Mouse (Mus musculus) megakaryocyte, adult 5-6 weeks (primary cell): ENCODE measurements at regions not wholly inside any gene's neighbourhood (a gene's known extent, or its start where the extent isn't known, plus 50 kb on each side); places are given as distances from the start of the nearest gene placed in this dataset.
"Not testable (repeated sequence)": the region's sequence is repeated elsewhere in the genome, so short reads cannot be mapped to it uniquely, and the experiment has no call there.

ENCODE experiments used
- ATAC-seq: 2 replicates; pipeline ENCODE4 v1.8.0; 2016; ENCODE audit warnings: mild to moderate bottlenecking, inconsistent platforms; ENCODE audit not compliant: poor library complexity, severe bottlenecking

DNA sequence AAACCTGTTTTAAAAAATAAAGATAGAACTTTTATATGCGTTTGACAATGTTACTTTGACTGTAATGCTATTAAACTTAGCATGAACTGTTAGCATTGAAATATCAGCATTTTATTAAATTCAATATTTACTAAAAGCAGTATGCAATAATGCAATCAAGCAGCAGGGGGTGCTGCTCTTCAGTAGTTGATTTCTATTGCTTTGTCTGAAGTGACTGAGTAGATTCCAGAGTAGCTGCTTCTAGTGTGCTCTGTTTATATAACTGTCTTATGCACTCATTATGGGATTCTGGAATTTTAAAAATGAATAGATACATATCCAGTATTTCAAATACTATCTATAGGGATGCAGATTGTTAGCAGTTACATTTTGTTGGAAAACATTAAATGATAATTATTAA, 146.2 kb downstream of the Gm28710 start:
- no peak for ATAC-seq

- ATAC-seq = peak; percentile 40; the same call in 1 of the 2 replicates
These were observed 155.8 kb downstream of the Gm28710 start for GRCm38 (mm10) chr5:16947430-16947829.

GRCm38 (mm10) chr5:16967735-16968134, 176.1 kb downstream of the Gm28710 start:
- ATAC-seq = no peak

DNA sequence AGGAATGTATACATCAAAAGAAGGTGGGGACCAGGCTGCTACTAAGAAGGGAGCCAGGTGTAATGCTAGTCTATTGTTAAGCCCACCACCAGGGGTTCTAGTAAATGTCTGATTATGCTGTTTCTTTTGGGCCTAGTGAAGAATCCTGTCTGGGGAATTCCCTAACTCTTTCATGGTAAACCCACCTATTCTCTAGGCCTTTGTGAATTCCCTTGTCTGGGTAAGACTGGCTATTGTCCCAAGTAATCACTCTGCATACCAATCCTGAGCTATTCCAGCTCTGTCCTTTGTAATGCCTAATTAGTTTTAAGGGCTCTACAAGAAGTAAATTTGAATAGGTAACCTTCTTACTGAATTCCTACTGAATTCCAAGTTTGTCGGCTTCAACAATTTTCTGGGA, 177.2 kb downstream of the Gm28710 start:
- ATAC-seq = not testable (repeated sequence)

DNA sequence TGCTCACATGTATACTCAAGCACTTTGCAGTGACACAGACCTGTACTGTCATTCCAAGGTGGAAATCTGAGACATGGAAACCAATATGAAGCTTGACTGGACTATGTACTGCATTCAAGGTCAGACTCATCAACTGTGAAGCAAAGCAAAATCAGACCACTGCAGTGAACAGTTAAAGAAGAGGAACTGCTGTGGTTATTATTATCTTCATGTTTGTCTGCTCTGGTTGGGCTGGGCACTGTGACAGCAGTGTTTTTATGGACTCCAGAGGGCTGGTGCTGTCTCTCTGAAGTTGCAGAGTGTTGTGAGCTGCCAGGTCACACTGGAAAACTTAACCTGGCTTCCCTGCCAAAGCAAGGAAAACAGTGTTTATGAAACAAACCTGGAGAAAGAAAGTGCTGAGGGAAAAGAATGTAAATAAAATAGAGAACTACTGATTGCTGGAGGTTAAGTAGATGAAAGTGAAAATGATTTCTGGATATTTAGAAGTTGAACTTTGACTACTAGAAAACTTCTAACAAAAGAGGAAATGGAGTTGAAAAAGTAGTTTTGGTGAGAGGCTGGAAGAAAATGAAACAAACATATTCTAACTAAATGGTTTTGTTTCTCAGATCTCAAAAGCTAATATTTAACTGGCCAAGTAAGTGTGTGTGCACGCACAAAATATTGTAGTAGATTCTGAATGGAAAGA, 181.7 kb downstream of the Gm28710 start:
- peak; percentile 88 for ATAC-seq

DNA sequence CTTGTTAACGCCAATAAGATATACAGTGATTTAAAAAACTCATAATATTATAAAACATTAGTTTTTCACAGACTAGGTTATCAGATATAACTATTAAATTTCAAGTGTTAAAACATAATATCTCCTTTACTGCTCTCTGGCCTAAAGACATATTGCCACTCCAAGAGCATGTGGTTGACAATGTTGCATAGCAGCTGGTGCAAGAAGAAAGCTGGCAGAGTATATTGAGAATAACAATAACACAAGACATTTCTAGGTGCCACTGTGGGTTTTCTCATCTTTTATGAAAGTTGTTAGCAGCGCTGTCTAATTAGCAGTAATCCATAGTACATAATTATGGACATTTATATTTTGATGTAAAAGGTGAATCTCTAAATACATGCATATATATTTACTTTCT, 184.4 kb downstream of the Gm28710 start:
- ATAC-seq = no peak

DNA sequence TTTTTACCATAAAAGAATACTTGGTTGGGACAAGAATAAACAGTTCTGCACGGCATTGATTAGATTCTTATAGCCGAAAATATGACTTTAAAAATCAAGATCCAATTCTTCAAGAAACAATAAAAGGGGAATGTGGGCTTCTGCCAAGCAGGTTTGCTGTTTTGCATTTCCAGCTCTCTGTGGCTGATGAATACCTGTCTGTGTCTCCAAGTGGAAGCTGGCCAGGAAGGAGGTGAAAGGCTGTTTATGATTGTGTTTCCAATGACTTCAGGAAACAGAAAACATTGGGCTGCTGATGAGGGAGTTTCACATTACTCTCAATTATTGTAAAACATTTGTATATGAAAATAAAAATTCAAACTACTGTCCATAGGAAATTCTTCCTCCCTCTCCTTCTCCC, 193.3 kb downstream of the Gm28710 start:
- no peak for ATAC-seq

DNA sequence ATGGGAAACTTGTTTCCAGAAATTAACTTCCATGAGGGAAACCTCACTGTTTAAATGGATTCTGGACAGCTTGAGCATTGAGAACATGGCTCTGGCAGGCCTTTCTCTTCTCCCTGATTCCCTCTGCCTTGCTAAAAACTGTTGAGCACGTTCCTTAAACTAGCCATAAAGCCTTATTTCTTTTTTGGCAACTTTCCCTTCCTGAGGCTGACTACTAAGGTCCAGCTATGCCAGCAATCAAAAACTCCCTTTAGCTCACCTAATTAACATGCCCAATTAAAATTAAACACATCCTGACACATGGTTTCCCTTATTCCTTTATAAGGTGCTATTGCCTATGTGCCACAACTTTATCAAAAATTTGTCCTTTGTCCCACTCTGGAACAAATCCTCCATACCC, 199.9 kb downstream of the Gm28710 start:
- no peak for ATAC-seq

GRCm38 (mm10) chr5:16999183-16999582, 207.6 kb downstream of the Gm28710 start:
- no peak for ATAC-seq

GRCm38 (mm10) chr5:17006807-17007522, 215.4 kb downstream of the Gm28710 start:
- ATAC-seq = peak; percentile 64

- ATAC-seq = no peak
These were observed 230.0 kb downstream of the Gm28710 start for GRCm38 (mm10) chr5:17021636-17022035.

DNA sequence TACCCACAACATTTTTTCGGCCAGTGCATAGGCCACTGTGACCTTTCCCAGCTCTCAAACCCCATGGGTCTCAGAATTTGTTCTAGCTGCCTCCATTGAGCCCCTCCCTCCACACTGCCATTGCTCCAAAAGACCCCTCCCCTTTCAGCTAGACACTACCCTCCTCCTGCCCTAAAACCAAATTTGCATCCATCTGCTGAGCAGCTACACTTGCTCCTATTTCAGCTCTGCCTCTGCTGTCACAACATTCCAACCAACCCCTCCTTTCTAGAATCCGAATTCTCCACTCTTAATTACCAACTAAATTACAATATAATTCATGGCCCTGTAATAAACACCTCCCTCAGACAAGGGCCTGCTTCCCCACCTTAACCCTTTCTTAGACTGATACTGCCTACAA, 262.3 kb downstream of the Gm28710 start:
- no peak for ATAC-seq

DNA sequence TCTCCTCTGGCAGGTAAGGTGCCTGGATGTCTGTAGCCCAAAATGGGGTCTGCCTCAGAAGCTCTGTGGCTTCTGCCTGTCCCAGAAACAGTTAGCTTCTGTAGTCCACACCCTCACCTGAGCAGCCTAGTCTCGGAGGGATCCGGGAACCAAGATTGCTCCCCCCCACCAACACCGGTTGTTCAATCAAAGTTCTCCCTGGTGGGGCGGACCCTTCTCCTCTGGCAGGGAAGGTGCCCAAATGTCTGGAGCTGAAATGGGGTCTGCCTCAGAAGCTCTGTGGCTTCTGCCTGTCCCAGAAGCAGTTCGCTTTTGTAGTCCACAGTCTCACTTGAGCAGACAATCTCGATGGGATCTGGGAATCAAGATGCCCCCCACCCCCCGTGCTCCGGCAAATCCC, 273.0 kb downstream of the Gm28710 start:
- ATAC-seq = no peak

GRCm38 (mm10) chr5:17080405-17080804, 288.8 kb downstream of the Gm28710 start:
- no peak for ATAC-seq

DNA sequence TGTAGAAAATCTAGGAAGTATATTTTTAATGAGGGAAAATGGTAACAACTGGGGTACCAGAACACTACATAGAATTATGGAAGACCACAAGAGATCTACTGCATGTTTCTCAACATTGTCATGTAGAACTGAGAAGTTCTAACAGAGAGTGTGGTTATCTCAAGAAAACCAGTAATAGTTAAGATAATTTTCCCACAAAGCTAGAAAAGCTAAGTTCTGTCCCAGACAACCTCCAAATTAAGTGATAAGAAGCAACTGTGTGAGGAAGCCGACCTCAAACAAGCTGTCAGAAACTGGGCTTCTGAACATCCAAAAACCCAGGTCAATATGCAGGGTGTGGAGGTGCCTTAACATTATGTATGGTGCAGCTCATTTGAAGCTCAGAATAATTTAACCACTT, 261.4 kb upstream of the Speer4f2 start:
- no peak for ATAC-seq

- no peak for ATAC-seq
These were observed 261.0 kb upstream of the Speer4f2 start for GRCm38 (mm10) chr5:17112026-17112425.

DNA sequence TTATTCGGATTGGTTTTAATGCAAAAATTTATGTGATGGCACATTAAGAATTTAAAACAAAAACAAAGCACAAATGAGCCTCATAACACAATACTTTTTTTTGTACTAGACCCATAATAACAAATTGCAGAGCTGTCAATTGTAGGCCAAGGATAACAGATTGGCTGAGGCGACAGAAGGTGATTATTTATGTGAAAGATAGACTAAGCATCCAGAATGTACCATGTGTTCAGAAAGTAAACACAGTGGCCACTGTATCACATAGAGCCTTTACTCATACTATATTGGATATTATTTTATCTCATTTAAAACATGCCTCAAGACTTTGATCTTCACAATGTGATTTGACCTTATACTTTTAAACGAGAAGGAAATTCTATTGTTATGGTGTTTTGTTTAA, 257.9 kb upstream of the Speer4f2 start:
- ATAC-seq = no peak

DNA sequence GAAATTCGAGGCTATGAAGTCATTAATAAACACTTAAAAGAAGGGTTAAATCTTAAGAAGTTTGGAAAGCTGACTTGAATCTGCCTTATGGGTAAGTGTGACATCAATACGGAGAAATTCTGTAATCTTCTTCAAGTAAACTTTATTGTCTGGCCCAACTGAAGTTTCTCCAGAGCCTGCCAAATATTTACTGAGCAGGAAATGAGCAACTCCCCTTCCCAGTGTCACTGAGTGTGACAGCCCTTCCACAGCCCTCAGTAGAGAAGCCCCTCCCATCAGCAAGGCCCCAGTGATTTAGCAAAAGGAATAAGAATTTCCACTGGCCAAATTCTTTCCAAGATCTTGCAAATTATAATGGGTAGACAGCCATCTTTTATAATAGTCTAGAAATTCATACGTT, 256.9 kb upstream of the Speer4f2 start:
- ATAC-seq = no peak

- ATAC-seq = no peak
These were observed 247.7 kb upstream of the Speer4f2 start for GRCm38 (mm10) chr5:17125240-17125639.

DNA sequence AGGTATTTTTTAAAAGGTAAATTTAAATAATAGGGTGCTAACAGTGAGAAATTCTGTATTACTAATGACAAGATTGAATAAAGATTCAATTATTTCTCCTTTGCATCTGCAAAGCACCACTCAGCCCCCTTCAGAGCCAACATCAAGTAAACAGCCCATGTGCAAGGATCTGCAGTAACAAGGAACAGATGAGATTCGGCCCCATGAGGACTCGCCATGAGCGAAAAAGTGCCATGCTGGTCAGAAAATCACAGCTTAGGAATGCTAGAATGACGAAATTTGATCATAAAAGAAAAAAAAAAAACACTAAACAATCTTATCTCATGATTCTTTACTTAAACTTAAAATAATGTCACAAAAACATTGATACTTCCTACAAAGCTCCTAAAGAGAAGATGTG, 245.5 kb upstream of the Speer4f2 start:
- no peak for ATAC-seq

DNA sequence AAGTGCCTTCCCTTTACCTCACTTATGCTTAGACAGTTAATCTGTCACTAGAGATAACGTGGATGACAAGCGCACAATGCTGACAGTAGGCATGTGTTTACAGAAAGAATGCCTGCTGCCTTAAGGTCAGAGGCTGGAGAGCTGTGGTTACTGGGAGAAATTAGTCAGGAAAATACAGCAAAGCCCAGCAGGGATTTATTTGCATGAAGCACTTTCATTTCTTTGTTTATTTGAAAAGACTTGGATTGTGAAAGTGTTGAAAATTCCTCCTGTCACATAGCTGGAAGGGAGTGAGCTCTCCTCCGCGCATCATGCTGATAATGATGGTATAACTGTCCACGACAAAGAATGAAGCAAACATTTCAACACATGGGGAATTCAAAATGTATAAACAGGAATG, 237.5 kb upstream of the Speer4f2 start:
- ATAC-seq = no peak

GRCm38 (mm10) chr5:17141555-17141954, 231.4 kb upstream of the Speer4f2 start:
- no peak for ATAC-seq

- no peak for ATAC-seq
These were observed 198.4 kb upstream of the Speer4f2 start for GRCm38 (mm10) chr5:17174562-17174961.
